Mouse (Mus musculus): ENCODE results near the gene Pfdn5.

Gene Pfdn5

GRCm38 (mm10) chr15:102326022-102326576 is at the start of gene Pfdn5:
Gene Pfdn5, plus strand, starts transcription at chr15:102326116.
- ATAC-seq (ENCODE audit: low TSS enrichment) = peak; percentile 99

- no peak for ATAC-seq (ENCODE audit: low TSS enrichment)
Observed at GRCm38 (mm10) chr15:102278726-102279091, 47.2 kb upstream of the Pfdn5 start.

DNA sequence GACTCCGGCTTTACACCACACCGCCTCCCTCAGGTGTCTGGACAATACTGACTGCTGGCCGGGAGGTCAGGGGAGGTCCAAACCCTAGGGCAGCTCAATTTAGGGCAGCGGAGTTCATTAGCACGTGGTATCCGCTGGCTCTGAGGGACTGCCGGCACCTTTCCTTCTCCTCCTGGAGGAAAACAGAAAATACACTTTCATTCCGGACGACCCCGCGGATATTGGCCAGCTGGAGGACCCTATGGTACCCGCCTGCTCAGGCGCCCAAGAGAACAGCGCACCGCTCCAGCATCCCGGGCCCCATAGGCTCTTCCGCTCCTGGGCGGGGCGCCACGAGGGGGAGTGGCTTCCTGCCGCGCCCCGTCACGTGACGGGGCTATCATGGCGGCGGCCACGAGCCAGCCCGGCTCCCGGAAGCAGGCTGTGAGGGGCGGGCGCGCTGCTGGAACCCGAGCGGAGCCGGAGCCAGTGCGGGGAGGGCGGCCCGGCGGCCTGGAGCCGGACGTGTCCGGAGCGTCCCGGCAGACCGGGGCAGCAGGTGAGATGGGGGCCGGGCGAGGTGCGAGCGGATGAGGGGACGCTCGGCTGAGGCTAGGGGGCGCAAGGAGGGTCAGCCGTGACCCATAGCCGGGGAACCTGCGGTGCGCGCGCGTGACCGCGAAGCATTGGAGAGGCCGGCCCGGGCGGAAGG is 46.7 kb upstream of the Pfdn5 start, which contains the start of gene Mfsd5:
Gene Mfsd5, plus strand, starts transcription at position 363 of the 691 bp plus-strand sequence.
- peak; percentile 92 for ATAC-seq (ENCODE audit: low TSS enrichment)

DNA sequence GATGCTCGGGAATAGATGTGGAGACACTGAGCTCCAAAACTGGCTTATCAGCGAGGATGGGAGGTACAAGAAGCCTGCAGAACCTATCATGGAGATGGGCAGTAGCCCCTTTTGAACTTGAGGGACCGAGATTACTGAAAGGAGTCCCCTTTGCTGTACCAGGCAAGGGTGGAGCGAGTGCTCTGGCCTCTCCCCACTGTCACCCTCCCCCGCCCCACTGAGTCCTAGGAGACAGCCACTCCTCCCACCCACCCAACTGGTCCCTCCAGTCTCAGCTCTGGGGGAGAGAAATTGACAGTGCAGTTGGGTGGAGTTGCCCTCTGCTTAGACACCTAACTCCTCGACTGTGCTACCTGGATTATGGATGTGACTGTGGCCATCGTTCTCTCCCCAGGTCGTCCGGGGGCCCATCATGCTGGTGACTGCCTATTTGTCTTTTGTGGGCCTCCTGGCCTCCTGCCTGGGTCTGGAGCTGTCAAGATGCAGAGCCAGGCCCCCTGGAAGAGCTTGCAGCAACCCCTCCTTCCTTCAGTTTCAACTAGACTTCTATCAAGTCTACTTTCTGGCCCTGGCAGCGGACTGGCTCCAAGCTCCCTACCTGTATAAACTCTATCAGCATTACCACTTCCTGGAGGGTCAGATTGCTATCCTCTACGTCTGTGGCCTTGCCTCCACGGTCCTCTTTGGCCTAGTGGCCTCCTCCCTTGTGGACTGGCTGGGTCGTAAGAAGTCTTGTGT is 46.0 kb upstream of the Pfdn5 start:
- ATAC-seq (ENCODE audit: low TSS enrichment) = peak; percentile 66

DNA sequence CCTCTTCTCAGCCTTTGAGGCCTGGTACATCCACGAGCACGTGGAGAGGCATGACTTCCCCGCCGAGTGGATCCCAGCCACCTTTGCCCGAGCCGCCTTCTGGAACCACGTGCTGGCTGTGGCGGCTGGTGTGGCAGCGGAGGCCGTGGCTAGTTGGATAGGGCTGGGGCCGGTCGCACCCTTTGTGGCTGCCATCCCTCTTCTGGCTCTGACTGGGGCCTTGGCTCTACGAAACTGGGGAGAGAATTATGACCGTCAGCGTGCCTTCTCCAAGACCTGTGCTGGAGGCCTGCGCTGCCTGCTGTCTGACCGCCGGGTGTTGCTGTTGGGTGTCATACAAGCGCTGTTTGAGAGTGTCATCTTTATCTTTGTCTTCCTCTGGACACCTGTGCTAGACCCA is 45.3 kb upstream of the Pfdn5 start:
- no peak for ATAC-seq (ENCODE audit: low TSS enrichment)

DNA sequence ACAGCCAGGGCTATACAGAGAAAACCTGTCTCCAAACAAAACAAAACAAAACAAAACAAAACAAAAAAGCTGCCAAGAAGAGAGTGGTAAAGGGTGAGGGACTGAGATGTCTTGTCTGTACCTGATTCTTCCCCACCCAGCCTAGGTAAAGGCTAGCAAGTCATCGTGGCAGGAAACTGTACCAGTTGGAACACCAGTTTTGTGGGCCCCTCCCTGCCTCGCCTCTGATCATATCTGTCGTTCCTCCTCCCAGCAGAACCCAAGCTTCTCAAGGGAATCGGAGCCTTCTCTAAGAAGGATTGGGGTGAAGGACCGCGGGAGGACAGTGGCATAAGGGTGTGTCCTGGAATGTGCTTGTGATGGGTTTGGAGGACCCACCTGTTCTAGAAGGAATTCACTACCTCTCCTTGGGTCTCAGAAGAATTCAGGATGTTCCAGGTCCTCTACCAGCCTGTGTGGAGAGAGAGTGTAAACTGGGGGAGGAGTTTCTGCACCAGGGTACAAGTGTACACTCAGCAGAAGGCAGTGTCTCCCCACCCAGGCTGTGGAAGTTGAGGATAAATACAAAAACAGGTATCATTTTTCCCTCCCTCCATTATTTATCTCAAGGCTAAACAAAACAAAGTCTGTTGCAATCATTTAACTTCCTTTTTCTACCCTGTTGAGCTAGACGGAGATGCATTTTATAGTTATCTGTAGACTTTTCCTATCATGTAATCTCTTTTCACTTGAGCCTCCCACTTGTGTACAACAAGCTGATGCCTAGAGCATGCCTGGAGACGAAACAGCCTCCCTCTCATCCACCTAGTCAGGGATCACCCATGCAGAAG is 43.2 kb upstream of the Pfdn5 start:
- no peak for ATAC-seq (ENCODE audit: low TSS enrichment)

GRCm38 (mm10) chr15:102283648-102284047 is 42.3 kb upstream of the Pfdn5 start:
- ATAC-seq (ENCODE audit: low TSS enrichment) = no peak

- no peak for ATAC-seq (ENCODE audit: low TSS enrichment)
Observed at GRCm38 (mm10) chr15:102287395-102287794, 38.5 kb upstream of the Pfdn5 start.

DNA sequence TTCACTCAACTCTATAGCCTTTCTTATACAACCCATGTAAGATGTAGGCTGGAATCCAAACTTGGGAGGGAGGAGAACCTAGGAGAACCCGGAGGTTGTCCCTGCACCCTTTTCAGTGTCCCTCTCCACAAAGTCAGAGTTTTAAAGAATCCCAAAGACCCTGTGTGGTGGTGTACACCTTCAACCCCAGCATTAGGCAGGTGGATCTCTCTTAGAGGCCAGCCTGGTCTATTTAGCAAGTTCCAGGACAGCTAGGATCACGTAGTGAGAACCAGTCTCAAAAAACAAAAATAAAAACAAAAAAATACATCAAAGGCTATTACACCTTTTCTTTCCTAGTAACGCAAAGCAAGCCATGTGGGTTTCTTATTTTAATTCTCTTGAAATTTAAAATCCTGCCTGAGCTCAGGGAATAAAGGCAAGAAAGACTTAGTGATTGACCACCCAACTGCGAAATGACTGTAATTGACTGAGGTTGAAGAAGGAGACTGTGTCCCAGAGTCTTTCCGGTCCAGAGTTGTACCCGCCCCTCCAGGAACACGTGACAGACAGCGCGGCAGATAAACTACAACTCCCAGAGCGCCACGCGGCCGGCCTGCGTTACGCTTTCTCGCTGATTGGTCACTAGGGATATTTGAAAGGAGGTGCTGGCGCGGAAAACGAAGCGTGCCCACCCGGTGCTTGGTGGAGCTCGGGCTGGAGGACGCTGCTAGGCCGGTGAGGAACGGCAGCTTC is 30.1 kb upstream of the Pfdn5 start, which contains the start of gene Espl1:
Gene Espl1, plus strand, starts transcription at position 634 of the 735 bp plus-strand sequence.
- ATAC-seq (ENCODE audit: low TSS enrichment) = peak; percentile 100

- no peak for ATAC-seq (ENCODE audit: low TSS enrichment)
Observed at GRCm38 (mm10) chr15:102296368-102297006, 29.4 kb upstream of the Pfdn5 start.

DNA sequence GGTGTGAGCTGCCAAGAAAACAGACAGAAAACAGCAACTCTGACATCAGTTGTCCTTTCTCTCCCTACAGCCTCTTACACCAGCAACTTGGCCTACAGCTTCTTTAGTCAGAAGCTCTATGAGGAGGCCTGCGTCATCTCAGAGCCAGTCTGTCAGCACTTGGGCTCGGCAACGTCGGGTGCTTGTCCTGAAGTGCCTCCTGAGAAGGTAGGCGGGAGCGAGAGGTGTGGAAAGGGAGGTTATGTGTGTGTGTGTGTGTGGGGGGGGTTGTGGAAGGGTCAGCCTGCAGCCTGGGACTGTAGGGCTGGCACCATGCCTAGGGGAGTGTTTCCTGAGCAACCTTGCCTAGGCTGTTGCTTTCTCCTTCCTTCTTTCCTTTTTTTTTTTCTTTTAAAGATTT is 23.4 kb upstream of the Pfdn5 start:
- ATAC-seq (ENCODE audit: low TSS enrichment) = no peak

- ATAC-seq (ENCODE audit: low TSS enrichment) = no peak
Observed at GRCm38 (mm10) chr15:102308717-102309116, 17.2 kb upstream of the Pfdn5 start.

DNA sequence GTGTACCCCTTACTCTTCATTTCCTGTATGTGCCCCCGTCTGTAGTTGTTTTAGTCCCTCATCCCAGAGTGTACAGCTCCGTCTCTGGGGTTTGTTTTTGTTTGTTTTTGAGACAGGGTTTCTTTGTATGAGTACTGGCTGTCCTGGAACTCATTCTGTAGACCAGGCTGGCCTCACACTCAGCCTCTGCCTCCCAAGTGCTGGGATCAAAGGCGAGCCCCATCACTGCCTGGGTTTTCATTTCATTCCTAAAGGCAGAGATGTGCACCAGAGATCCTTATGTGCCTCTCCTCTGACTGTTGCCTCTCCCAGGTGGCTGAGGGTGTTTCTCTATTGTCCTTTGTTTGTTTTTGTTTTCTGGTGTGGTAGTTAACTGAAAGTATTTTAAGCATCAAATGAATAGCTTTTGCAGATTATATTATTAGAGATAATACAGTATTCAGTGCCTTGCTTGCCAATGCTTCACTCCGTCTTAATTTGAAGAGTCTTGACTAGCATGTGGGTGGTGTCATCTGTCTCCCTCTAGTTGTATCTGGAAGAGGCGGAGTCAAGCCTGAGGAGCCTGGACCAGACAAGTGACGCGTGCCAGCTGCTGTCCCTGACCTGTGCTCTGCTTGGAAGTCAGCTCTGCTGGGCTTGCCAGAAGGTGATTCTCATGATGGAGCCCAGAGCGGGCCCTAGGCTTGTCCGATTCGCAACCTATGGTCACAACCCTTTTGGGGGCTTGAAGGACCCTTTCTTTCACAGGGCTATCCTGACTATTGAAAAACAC is 15.7 kb upstream of the Pfdn5 start:
- no peak for ATAC-seq (ENCODE audit: low TSS enrichment)

DNA sequence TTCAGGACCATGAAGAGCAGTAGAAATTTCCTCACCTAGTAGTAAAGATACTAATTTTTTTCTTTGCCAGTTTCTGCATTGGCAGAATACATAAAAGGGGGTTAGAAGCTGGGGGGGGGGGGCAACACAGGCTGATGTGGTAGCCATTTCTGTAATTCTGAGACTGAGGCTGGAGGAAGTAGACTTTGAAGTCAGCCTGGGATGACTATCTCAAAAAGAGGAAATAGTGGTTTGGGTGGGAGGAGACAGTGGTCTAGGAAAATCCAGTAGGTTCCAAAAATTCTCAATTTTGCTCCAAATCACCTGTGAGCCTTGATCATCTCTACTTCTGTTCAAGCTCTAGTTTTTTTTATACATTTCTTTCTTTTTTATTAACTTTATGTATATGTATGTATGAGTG is 14.4 kb upstream of the Pfdn5 start:
- no peak for ATAC-seq (ENCODE audit: low TSS enrichment)

DNA sequence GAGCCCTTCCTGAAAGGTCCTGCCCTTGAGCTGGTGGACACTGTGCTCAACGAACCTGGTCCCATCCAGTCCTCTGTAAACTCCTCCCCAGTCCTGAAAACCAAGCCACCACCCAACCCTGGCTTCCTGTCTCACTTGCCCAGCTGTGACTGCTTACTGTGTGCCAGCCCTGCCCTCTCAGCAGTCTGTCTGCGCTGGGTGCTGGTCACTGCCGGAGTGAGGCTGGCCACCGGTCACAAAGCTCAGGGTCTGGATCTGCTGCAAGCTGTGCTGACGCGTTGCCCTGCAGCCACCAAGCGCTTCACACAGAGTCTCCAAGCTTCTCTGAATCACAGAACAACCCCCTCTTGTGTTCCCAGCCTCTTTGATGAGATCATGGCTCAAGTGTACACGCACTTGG is 10.6 kb upstream of the Pfdn5 start:
- peak; percentile 27; the same call in 1 of the 2 replicates for ATAC-seq (ENCODE audit: low TSS enrichment)

GRCm38 (mm10) chr15:102316263-102316662 is 9.7 kb upstream of the Pfdn5 start:
- peak; percentile 64; the same call in 1 of the 2 replicates for ATAC-seq (ENCODE audit: low TSS enrichment)

DNA sequence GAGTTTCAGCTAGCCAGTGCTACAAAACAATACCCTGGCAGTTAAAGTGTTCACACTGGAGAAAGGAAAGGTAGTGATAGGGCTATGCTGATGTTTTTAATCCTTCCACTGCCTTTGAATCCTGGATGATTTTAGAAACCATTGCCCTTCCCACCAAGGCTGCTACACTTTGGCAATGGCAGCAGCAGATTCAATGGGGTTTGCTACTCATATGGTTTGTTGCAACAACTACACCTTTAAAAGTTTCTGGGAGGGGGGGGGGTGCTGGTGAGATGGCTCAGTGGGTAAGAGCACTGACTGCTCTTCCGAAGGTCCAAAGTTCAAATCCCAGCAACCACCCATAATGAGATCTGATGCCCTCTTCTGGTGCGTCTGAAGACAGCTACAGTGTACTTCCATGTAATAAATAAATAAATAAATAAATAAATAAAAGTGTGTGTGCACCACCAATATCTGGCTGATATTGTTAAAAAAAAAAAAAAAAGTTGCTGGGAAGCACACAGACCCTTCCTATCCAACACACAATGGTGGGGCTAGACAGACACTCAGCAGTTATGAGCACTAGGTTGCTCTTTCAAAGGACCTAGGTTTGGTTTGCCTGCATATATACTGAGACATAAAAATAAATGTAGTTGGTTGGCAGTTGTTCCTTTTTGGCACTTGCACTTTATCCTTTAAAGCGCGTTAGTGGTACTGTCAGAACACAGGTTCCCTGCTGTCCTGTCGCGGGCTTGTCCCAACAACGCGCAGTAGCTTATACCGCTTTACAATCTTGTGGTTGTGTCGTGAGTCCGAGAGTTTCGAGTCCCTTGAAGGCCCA is 1.1 kb upstream of the Pfdn5 start:
- ATAC-seq (ENCODE audit: low TSS enrichment) = no peak

GRCm38 (mm10) chr15:102326892-102327291 is 976 bp downstream of the Pfdn5 start:
- no peak for ATAC-seq (ENCODE audit: low TSS enrichment)

DNA sequence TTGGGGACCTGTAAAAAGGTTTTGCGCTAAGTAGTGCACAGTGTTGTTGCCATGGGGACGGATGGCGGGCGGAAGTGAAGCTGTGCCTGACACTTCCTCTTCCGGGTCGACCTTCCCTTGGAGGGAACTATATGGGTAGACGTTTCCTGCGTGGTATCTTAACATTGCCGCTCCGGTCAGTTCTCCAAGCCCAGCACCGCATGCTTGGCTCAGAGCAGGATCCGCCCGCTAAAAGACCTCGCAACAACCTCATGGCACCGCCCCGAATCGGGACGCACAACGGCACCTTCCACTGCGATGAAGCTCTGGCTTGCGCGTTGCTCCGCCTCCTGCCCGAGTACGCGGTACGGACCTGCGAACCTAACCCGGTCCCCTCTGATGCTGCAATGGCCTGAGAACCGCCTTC is 5.7 kb downstream of the Pfdn5 start, which contains the start of gene Myg1:
Gene Myg1, plus strand, starts transcription at position 100 of the 406 bp plus-strand sequence.
- peak; percentile 95 for ATAC-seq (ENCODE audit: low TSS enrichment)
